Mouse (Mus musculus) stomach, postnatal 0 days (tissue): ENCODE results near the gene Plac9b.
"Not testable (repeated sequence)": the region's sequence is repeated elsewhere in the genome, so short reads cannot be mapped to it uniquely, and the experiment has no call there.

Source experiments
- CTCF ChIP-seq: IDR thresholded peaks from 2 replicates; pipeline ENCODE4 v1.5.1; 2016; ENCODE audit warnings: antibody characterized with exemption, low read depth, mild to moderate bottlenecking, moderate library complexity
- EP300 ChIP-seq: optimal IDR thresholded peaks from 2 replicates; pipeline ENCODE3; 2016; ENCODE audit warnings: antibody characterized with exemption

DNA sequence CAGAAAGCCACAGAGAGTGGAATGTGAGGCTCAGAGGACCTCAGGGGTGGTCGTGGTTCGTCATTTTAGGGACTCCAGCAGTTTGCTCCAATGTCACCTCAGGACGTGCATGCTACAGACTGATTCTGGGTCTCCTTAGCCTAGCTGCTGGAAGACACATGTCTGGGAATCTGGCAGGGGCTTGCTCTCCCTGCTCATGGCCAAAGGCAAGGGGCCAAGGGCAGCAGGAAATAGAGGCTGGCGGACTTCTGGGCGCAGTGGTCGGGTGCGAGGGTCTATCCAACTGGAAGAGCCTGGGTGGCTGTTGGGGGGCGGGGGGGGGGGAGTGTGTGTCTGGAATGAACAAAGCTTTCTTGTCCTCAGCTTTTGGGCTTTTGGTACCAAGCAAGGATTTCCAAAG lies 6.1 kb upstream of the Plac9b start:
- not testable (repeated sequence) for TF ChIP-seq CTCF, EP300
